Mouse (Mus musculus) midbrain, embryonic 14.5 days (tissue): ENCODE measurements at regions not wholly inside any gene's neighbourhood (a gene's known extent, or its start where the extent isn't known, plus 50 kb on each side); places are given as distances from the start of the nearest gene placed in this dataset.
"Not testable (repeated sequence)": the region's sequence is repeated elsewhere in the genome, so short reads cannot be mapped to it uniquely, and the experiment has no call there.

ENCODE experiments used
- ATAC-seq: fragments of 200-750 bp; cut with Nextera tagmentation; 2 replicates; pipeline ENCODE4 v1.8.0; 2017; ENCODE audit warnings: moderate number of reproducible peaks, moderate library complexity; ENCODE audit not compliant: low FRiP score, low TSS enrichment
- DNase-seq: peaks from one replicate; pipeline ENCODE4 v3.0.0-alpha.2; 2015
- H3K27ac ChIP-seq: fragments of 300-500 bp; sonication (generic); replicated peaks from 2 replicates; pipeline ENCODE4 v1.5.1; 2014; ENCODE audit warnings: mild to moderate bottlenecking, low read depth, low read length, moderate library complexity
- H3K27me3 ChIP-seq: fragments of 300-500 bp; sonication (generic); 2 replicates; pipeline ENCODE4 v1.6.1; 2014; ENCODE audit warnings: low read length, control low read depth, mixed read lengths; ENCODE audit not compliant: control insufficient read depth, insufficient read depth
- H3K36me3 ChIP-seq: fragments of 300-500 bp; sonication (generic); 2 replicates; pipeline ENCODE4 v1.6.1; 2014; ENCODE audit warnings: low read length, control low read depth; ENCODE audit not compliant: control insufficient read depth, insufficient read depth
- H3K4me1 ChIP-seq: fragments of 300-500 bp; sonication (generic); 2 replicates; pipeline ENCODE4 v1.6.1; 2014; ENCODE audit warnings: mild to moderate bottlenecking, antibody characterized with exemption, low read length, control low read depth; ENCODE audit not compliant: control insufficient read depth, insufficient read depth
- H3K4me2 ChIP-seq: fragments of 300-500 bp; sonication (generic); 2 replicates; pipeline ENCODE4 v1.6.1; 2014; ENCODE audit warnings: mild to moderate bottlenecking, low read length, moderate library complexity
- H3K4me3 ChIP-seq: fragments of 300-500 bp; sonication (generic); replicated peaks from 2 replicates; pipeline ENCODE4 v1.5.1; 2014; ENCODE audit warnings: low read depth, low read length
- H3K9ac ChIP-seq: fragments of 300-500 bp; sonication (generic); replicated peaks from 2 replicates; pipeline ENCODE4 v1.6.1; 2014; ENCODE audit warnings: mild to moderate bottlenecking, low read length, moderate library complexity
- H3K9me3 ChIP-seq: fragments of 300-500 bp; sonication (generic); 2 replicates; pipeline ENCODE4 v1.6.1; 2016; ENCODE audit warnings: low read length, control low read depth, mixed read lengths; ENCODE audit not compliant: control insufficient read depth
- WGBS: fragments of 180-500 bp; shearing (Covaris S2); extraction: QIAGEN DNeasy Blood & Tissue Kit; methylation state at CpG from one replicate; pipeline ENCODE4 v1.1.7; 2014; 5-methylcytosine and 5-hydroxymethylcytosine counted together

DNA sequence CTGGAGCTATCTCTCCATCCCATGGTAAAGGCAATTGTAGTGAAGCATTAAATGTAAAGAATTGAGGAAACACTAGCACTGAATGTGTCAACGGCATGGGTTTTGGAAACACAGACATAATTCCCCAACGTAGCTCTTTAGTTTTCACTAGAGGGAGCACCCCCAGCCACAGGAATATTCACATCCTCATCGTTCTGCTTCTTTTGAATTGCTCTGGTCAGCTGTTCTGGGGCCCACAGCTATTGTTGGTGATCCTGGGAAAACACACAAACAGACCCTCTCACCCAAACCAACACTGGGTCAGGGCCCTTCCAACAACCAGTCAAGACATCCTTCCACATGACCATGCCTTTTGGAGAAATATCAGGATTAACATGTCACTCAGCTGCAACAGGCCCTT is 119.7 kb downstream of the Impg2 start:
- not testable (repeated sequence) for H3K27ac ChIP-seq, DNase-seq, H3K9me3 ChIP-seq, H3K4me3 ChIP-seq, H3K9ac ChIP-seq, H3K4me2 ChIP-seq, H3K36me3 ChIP-seq, ATAC-seq, H3K4me1 ChIP-seq, H3K27me3 ChIP-seq
- WGBS: 38% methylated on average over 3 of the region's 3 CpGs

GRCm38 (mm10) chr16:56349415-56349814 is 128.3 kb upstream of the Abi3bp start:
- Histone ChIP-seq H3K4me3 (no peak overlapping the region), H3K36me3 (no peaks in the 10 kb centered on the region), H3K9ac (no peak overlapping the region), H3K9me3 (no peaks in the 10 kb centered on the region), H3K27me3 (no peaks in the 10 kb centered on the region), H3K4me2 (no peak overlapping the region), H3K27ac (no peak overlapping the region), H3K4me1 (no peaks in the 10 kb centered on the region)
- no peak for ATAC-seq
- DNase-seq: no peak

GRCm38 (mm10) chr16:56352888-56353287 is 124.8 kb upstream of the Abi3bp start:
- H3K36me3 ChIP-seq: no peaks in the 10 kb centered on the region
- H3K9me3 ChIP-seq: no peaks in the 10 kb centered on the region
- H3K4me2 ChIP-seq: no peak overlapping the region
- no peaks in the 10 kb centered on the region for H3K4me1 ChIP-seq
- WGBS: 69% methylated on average over 3 of the region's 3 CpGs
- H3K27me3 ChIP-seq: no peaks in the 10 kb centered on the region
- no peak overlapping the region for H3K27ac ChIP-seq
- no peak overlapping the region for H3K4me3 ChIP-seq
- no peak for ATAC-seq
- no peak for DNase-seq
- no peak overlapping the region for H3K9ac ChIP-seq

- no peak overlapping the region for H3K4me2 ChIP-seq
- H3K4me1 ChIP-seq: no peaks in the 10 kb centered on the region
- WGBS: 86% methylated on average over 2 of the region's 2 CpGs
- no peaks in the 10 kb centered on the region for H3K27me3 ChIP-seq
- H3K9ac ChIP-seq: no peak overlapping the region
- H3K9me3 ChIP-seq: no peaks in the 10 kb centered on the region
- H3K27ac ChIP-seq: no peak overlapping the region
- H3K36me3 ChIP-seq: no peaks in the 10 kb centered on the region
- no peak overlapping the region for H3K4me3 ChIP-seq
- DNase-seq: no peak
- no peak for ATAC-seq
Observed at GRCm38 (mm10) chr16:56359101-56359500, 118.6 kb upstream of the Abi3bp start.

DNA sequence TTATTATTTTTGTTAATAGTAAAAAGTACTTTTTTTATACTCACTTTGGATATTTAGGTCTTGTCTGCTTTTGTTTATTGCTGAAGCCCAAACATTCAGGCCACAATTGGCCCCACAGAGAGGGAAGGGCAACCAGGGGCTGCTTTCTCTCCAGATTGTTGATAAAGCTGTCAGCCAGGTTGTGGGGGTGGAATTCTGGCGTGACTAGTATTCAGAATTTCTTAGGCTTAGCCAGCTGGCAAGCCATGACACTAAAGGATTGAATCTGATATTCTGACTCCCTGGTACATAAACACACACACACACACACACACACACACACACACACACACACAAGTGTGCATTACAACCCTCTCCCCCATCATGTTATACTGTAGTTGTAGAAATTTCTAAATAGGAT is 116.7 kb upstream of the Abi3bp start:
- Histone ChIP-seq H3K27ac (no peak overlapping the region), H3K27me3 (no peaks in the 10 kb centered on the region), H3K4me2 (no peak overlapping the region), H3K36me3 (no peaks in the 10 kb centered on the region), H3K9me3 (no peaks in the 10 kb centered on the region), H3K4me1 (no peaks in the 10 kb centered on the region), H3K9ac (no peak overlapping the region), H3K4me3 (no peak overlapping the region)
- ATAC-seq (no peak), DNase-seq (no peak)
- 17% methylated on average over 1 of the region's 1 CpGs for WGBS

DNA sequence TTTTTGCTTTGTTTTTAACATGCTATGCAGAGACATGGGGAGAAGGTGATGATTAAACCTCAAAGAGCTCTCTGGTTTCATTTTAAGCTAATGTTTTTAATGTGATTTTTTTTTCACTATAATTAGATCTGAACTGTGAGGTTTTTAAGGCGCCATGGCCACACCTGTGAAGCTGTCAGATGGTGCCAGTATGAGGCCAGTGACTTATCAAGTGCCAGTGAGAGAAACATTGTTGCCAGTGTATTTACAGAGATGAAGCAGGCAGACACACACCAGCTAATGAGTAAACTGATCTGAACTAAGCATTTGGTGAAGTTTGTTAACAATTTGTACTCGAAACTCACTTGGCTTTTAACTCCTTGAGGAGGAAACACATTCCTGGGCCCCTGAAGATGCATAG is 99.3 kb upstream of the Abi3bp start:
- no peaks in the 10 kb centered on the region for H3K36me3 ChIP-seq
- DNase-seq: no peak
- WGBS: 85% methylated on average over 2 of the region's 2 CpGs

GRCm38 (mm10) chr16:56380680-56381079 is 97.0 kb upstream of the Abi3bp start:
- Histone ChIP-seq H3K4me2 (no peak overlapping the region), H3K4me3 (no peak overlapping the region), H3K27ac (no peak overlapping the region), H3K27me3 (no peaks in the 10 kb centered on the region), H3K9me3 (no peaks in the 10 kb centered on the region), H3K9ac (no peak overlapping the region), H3K4me1 (no peaks in the 10 kb centered on the region), H3K36me3 (no peaks in the 10 kb centered on the region)
- 80% methylated on average over 4 of the region's 4 CpGs for WGBS
- no peak for ATAC-seq
- DNase-seq: no peak

More for the DNA sequence above, 99.3 kb upstream of the Abi3bp start:
- Histone ChIP-seq H3K4me1 (no peaks in the 10 kb centered on the region), H3K9me3 (no peaks in the 10 kb centered on the region), H3K4me2 (no peak overlapping the region), H3K4me3 (no peak overlapping the region), H3K9ac (no peak overlapping the region), H3K27ac (no peak overlapping the region), H3K27me3 (no peaks in the 10 kb centered on the region)
- ATAC-seq: no peak

DNA sequence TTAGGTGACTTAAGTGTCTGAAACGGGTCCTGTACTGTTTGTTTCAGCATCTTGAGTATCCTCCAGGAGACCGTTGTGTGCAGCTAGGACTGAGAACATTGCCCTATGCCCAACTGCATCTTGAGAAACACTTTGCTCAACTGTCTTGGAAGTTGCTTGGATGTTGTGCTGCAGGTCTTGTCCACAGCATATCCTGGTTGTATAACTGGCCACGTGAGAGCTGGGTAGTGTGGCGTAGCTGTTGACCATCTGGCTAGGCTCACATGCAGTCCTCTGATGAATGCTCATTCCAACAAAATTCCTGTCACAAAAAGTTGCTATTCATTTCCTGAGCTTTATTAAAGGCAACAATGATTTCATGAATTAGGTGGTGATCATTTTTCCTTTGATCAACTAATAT is 91.1 kb upstream of the Abi3bp start:
- Histone ChIP-seq H3K9me3 (no peaks in the 10 kb centered on the region), H3K9ac (no peak overlapping the region), H3K27me3 (no peaks in the 10 kb centered on the region), H3K4me2 (no peak overlapping the region), H3K4me3 (no peak overlapping the region), H3K36me3 (no peaks in the 10 kb centered on the region), H3K27ac (no peak overlapping the region), H3K4me1 (no peaks in the 10 kb centered on the region)
- DNase-seq (no peak), ATAC-seq (no peak)
- 87% methylated on average over 4 of the region's 4 CpGs for WGBS

DNA sequence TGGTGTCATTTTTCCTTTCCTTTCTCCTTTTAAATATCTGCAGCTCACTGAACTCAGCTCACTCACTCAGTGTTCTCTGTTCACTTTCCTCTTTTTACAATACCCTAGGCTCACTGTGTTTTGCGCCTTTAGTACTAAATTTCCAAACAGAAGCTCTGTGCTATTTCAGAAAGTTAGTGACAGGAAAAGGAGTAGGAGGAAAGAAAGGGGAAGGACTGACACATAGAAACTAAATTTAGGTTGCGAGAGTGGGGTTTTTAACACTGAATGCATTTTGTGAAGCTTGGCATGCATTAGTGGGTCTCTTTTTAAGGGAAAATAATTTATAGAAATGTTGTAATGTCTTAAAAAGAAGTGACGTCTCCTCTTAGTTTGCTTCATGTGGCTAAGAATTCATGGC is 84.8 kb upstream of the Abi3bp start:
- 89% methylated on average over 3 of the region's 3 CpGs for WGBS
- no peak for DNase-seq
- no peak for ATAC-seq
- Histone ChIP-seq H3K4me1 (no peaks in the 10 kb centered on the region), H3K4me3 (no peak overlapping the region), H3K9ac (no peak overlapping the region), H3K9me3 (no peaks in the 10 kb centered on the region), H3K27me3 (no peaks in the 10 kb centered on the region), H3K36me3 (no peaks in the 10 kb centered on the region), H3K27ac (no peak overlapping the region), H3K4me2 (no peak overlapping the region)
